Comparison of ENCODE assay signal across 19 mouse cellular contexts in the genomic region with DNA sequence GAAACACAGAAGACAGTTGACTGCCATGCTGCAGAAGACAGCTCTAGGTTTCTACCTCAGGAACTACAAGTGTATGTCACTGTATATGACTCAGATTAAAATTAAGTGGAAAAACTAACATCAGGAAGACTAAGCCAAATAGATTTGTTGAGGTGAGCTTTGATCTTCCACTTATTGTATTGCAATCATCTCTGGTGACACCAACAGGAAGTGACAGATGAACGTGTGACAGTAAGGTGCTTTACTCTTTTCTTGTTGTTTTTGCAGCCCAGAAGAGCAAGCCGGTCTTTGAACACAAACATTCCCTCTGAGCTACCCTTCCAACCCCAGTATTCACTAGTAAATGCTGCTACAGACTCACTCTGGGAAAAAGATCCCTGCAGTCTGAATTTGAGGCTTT.
"Had no signal": no experiment of that assay in that cellular context is flagged by ENCODE, and none has a peak within 500 bp of the region (broad histone marks: within the 10 kb centered on the region; RNA-seq: fewer than 3 reads in every experiment).

No protein-coding gene starts in this region.

- DNase-seq: kidney, adult 18-20 months; kidney, postnatal 10 days; kidney, postnatal 36 days; layer of hippocampus, postnatal 36 days; liver, embryonic 13.5 days; lung, adult 2 months; lung, postnatal 4 days; midbrain, embryonic 14.5 days; right cerebral cortex, adult 18-20 months; right cerebral cortex, postnatal 14 days; right cerebral cortex, postnatal 4 days; thymus, postnatal 25 days had no signal

- H3K4me1 ChIP-seq: kidney, embryonic 15.5 days; limb, embryonic 12.5 days; limb, embryonic 15.5 days; neural tube, embryonic 12.5 days; stomach, embryonic 15.5 days had no signal

- H3K9ac ChIP-seq: kidney, embryonic 15.5 days; limb, embryonic 12.5 days; limb, embryonic 15.5 days; liver, embryonic 13.5 days; neural tube, embryonic 12.5 days; neural tube, embryonic 15.5 days; stomach, embryonic 15.5 days had no signal

- H3K4me2 ChIP-seq: kidney, embryonic 15.5 days; limb, embryonic 12.5 days; limb, embryonic 15.5 days; liver, embryonic 13.5 days; midbrain, embryonic 11.5 days; neural tube, embryonic 12.5 days; neural tube, embryonic 15.5 days; stomach, embryonic 15.5 days had no signal

- H3K4me3 ChIP-seq: kidney, embryonic 15.5 days; limb, embryonic 12.5 days; limb, embryonic 15.5 days; liver, embryonic 13.5 days; neural tube, embryonic 12.5 days; neural tube, embryonic 15.5 days; stomach, embryonic 15.5 days had no signal

- H3K27ac ChIP-seq: limb, embryonic 12.5 days; limb, embryonic 15.5 days; liver, embryonic 13.5 days; neural tube, embryonic 12.5 days; neural tube, embryonic 15.5 days; stomach, embryonic 15.5 days had no signal

- H3K9me3 ChIP-seq: kidney, embryonic 15.5 days; limb, embryonic 12.5 days; limb, embryonic 15.5 days; liver, embryonic 13.5 days; neural tube, embryonic 12.5 days; neural tube, embryonic 15.5 days; stomach, embryonic 15.5 days had no signal

- H3K27me3 ChIP-seq: kidney, embryonic 15.5 days; limb, embryonic 12.5 days; limb, embryonic 15.5 days; liver, embryonic 13.5 days; neural tube, embryonic 12.5 days; neural tube, embryonic 15.5 days; stomach, embryonic 15.5 days had no signal
